Mouse (Mus musculus) liver, adult 2 months (tissue): ENCODE data around the gene Sys1. TPM values are rescaled to one million over a fixed set of nuclear protein-coding genes. Genes with fewer than 3 reads are reported as not detected.

Source experiments
- DNase-seq: peaks from one replicate; pipeline ENCODE4 v3.0.0-alpha.2; 2011; ENCODE audit warnings: low read depth, low spot score; ENCODE audit errors: extremely low read depth
- H3K27ac ChIP-seq: fragments of 200-500 bp; replicated peaks from 2 replicates; pipeline ENCODE4 v1.5.1; 2012; ENCODE audit warnings: low read depth, mild to moderate bottlenecking, control low read depth, inconsistent platforms, low read length; ENCODE audit not compliant: insufficient read depth
- H3K27me3 ChIP-seq: fragments of 200-500 bp; 2 replicates; pipeline ENCODE4 v1.6.1; 2012; ENCODE audit warnings: mild to moderate bottlenecking, moderate library complexity, low read length, inconsistent platforms; ENCODE audit not compliant: control insufficient read depth, insufficient read depth
- H3K36me3 ChIP-seq: fragments of 200-500 bp; 2 replicates; pipeline ENCODE4 v1.6.1; 2012; ENCODE audit warnings: low read length, inconsistent platforms; ENCODE audit not compliant: control insufficient read depth, insufficient read depth
- H3K4me1 ChIP-seq: fragments of 200-500 bp; 2 replicates; pipeline ENCODE4 v1.6.1; 2011; ENCODE audit warnings: low read length; ENCODE audit not compliant: control insufficient read depth, insufficient read depth
- H3K4me3 ChIP-seq: fragments of 200-500 bp; 2 replicates; pipeline ENCODE4 v1.5.1; 2011; ENCODE audit warnings: low read depth, mild to moderate bottlenecking, control low read depth, low read length, moderate library complexity; ENCODE audit not compliant: insufficient read depth
- H3K79me2 ChIP-seq: fragments of 200-500 bp; 2 replicates; pipeline ENCODE4 v1.6.1; 2012; ENCODE audit warnings: inconsistent platforms, mild to moderate bottlenecking, low read length, moderate library complexity; ENCODE audit not compliant: control insufficient read depth, insufficient read depth
- H3K9ac ChIP-seq: fragments of 200-500 bp; 2 replicates; pipeline ENCODE4 v1.6.1; 2012; ENCODE audit warnings: low read depth, mild to moderate bottlenecking, control low read depth, inconsistent platforms, low read length
- CTCF ChIP-seq: fragments of 200-500 bp; IDR thresholded peaks from 2 replicates; pipeline ENCODE4 v1.5.1; 2011; ENCODE audit warnings: low read depth, low read length, control low read depth
- POLR2A ChIP-seq: fragments of 200-500 bp; IDR thresholded peaks from 2 replicates; pipeline ENCODE4 v1.6.1; 2011; ENCODE audit warnings: low read length, control low read depth; ENCODE audit not compliant: insufficient read depth; ENCODE audit errors: extremely low read depth
- WGBS: fragments of 180-500 bp; shearing (Covaris S2); methylation state at CpG from one replicate; pipeline ENCODE4 v1.1.7; 2018; 5-methylcytosine and 5-hydroxymethylcytosine counted together
- polyA plus RNA-seq: library from polyadenylated mRNA; depleted of rRNA; stranded (reverse); fragments of >200 nt; gene quantifications from 2 replicates; pipeline ENCODE4 v1.2.3, GENCODE M21; 2012
- total RNA-seq: library from RNA; depleted of rRNA; stranded (reverse); fragments of >200 nt; gene quantifications from 2 replicates; pipeline ENCODE4 v1.2.3, GENCODE M21; 2014

Gene Sys1
- total and polyA plus RNA-seq, 2 experiments: 33.7 to 145 TPM

GRCm38 (mm10) chr2:164514916-164515315 is 58.2 kb downstream of the Sys1 start:
- no peak overlapping the region for H3K27ac ChIP-seq

GRCm38 (mm10) chr2:164515897-164516296 is 59.1 kb downstream of the Sys1 start:
- Histone ChIP-seq H3K27ac (no peak overlapping the region), H3K4me1 (peaks cover 2% of the 10 kb centered on the region), H3K4me3 (no peak overlapping the region), H3K36me3 (no peaks in the 10 kb centered on the region), H3K79me2 (no peaks in the 10 kb centered on the region), H3K9ac (no peak overlapping the region), H3K27me3 (no peaks in the 10 kb centered on the region)
- DNase-seq: no peak
- 95% methylated on average over 9 of the region's 9 CpGs for WGBS
- TF ChIP-seq POLR2A (no peak), CTCF (no peak)

More at GRCm38 (mm10) chr2:164514916-164515315, 58.2 kb downstream of the Sys1 start:
- Histone ChIP-seq H3K79me2 (no peaks in the 10 kb centered on the region), H3K36me3 (no peaks in the 10 kb centered on the region), H3K27me3 (no peaks in the 10 kb centered on the region), H3K4me1 (peaks cover 2% of the 10 kb centered on the region), H3K9ac (no peak overlapping the region), H3K4me3 (no peak overlapping the region)
- 25% methylated on average over 2 of the region's 3 CpGs for WGBS
- peak; percentile 95 for DNase-seq
- TF ChIP-seq CTCF: no peak
- TF ChIP-seq POLR2A: no peak

GRCm38 (mm10) chr2:164516592-164516991 is 59.8 kb downstream of the Sys1 start:
- no peak overlapping the region for H3K4me3 ChIP-seq
- no peak for DNase-seq
- no peak overlapping the region for H3K27ac ChIP-seq
- 92% methylated on average over 11 of the region's 11 CpGs for WGBS
- H3K36me3 ChIP-seq: no peaks in the 10 kb centered on the region
- no peaks in the 10 kb centered on the region for H3K79me2 ChIP-seq
- H3K27me3 ChIP-seq: no peaks in the 10 kb centered on the region
- no peak overlapping the region for H3K9ac ChIP-seq
- peaks cover 2% of the 10 kb centered on the region for H3K4me1 ChIP-seq
- TF ChIP-seq POLR2A: no peak
- TF ChIP-seq CTCF: no peak

GRCm38 (mm10) chr2:164517485-164518221 is 60.9 kb downstream of the Sys1 start:
- TF ChIP-seq POLR2A: no peak
- TF ChIP-seq CTCF: peak; percentile 93
- Histone ChIP-seq H3K9ac (no peak overlapping the region), H3K4me1 (peaks cover under 1% of the 10 kb centered on the region), H3K4me3 (no peak overlapping the region), H3K79me2 (no peaks in the 10 kb centered on the region), H3K27ac (no peak overlapping the region), H3K36me3 (no peaks in the 10 kb centered on the region), H3K27me3 (no peaks in the 10 kb centered on the region)
- 38% methylated on average over 10 of the region's 10 CpGs for WGBS
- no peak for DNase-seq

- no peaks in the 10 kb centered on the region for H3K27me3 ChIP-seq
- no peaks in the 10 kb centered on the region for H3K36me3 ChIP-seq
- H3K4me1 ChIP-seq: no peaks in the 10 kb centered on the region
- WGBS: 75% methylated on average over 11 of the region's 11 CpGs
- TF ChIP-seq CTCF (no peak), POLR2A (no peak)
- DNase-seq: no peak
- H3K27ac ChIP-seq: no peak overlapping the region
- no peaks in the 10 kb centered on the region for H3K79me2 ChIP-seq
- no peak overlapping the region for H3K4me3 ChIP-seq
- no peak overlapping the region for H3K9ac ChIP-seq
Measured at GRCm38 (mm10) chr2:164518266-164519170, 61.8 kb downstream of the Sys1 start.
